Mouse (Mus musculus): ENCODE measurements around the gene Dscaml1. TPM values are rescaled to one million over a fixed set of nuclear protein-coding genes. Genes with fewer than 3 reads are reported as not detected.

Gene Dscaml1
- polyA plus RNA-seq, 1 experiment: 11.3 TPM

DNA sequence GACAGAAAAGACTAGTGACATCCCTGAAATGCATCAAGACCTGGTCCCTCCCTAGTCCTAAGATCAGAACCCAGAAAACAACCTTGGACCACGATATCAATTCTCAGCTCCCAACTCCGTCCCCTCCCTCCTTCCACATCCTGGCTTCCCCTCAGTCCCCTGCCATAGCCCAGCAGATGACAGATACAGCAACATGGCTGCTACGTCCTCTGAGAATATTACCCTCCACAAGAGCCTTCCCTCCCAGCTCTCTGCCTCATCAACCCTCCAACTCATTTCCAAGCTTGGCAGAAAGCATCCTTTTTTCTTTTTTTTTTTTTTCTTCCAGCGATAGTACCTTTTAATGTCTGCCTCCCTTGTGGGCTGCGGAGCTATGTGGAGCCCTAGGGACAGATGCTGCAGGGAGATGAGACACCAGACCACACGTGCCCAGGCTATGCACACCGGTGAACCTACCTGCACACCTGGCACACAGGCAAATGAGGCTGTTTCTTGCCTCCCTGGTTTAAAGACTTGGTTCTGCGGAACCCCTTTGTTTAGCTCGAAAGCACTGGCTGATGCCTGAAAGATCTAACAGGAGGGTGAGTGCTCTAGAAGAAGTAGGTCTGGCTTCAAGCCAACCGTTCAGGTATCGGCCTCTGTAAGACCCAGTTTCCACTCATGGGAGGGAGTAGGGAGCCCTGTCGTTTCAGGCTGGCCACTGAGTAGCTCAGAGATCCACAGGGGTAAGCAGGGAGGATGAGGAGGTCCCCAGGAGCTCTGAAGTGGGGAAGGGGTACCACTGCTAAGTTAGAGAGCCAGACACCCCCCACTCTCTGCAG, 357.0 kb downstream of the Dscaml1 start:
- TF ChIP-seq POLR2A (IDR thresholded peaks at IDR 0.05; ENCODE audit: control insufficient read depth, extremely low read depth, insufficient read depth, low read length, poor library complexity) (no peak), CTCF (IDR thresholded peaks at IDR 0.05; ENCODE audit: borderline replicate concordance, control insufficient read depth, extremely low read depth, insufficient read depth, low read length, poor library complexity) (no peak)
- Histone ChIP-seq H3K4me3 (ENCODE audit: control insufficient read depth, insufficient read depth, low read length) (no peak overlapping the region), H3K27ac (ENCODE audit: control insufficient read depth, insufficient read depth, low read length) (no peak overlapping the region), H3K27me3 (ENCODE audit: control insufficient read depth, insufficient read depth, low read length) (no peaks in the 10 kb centered on the region), H3K4me1 (replicated peaks; ENCODE audit: control insufficient read depth, insufficient read depth, low read length) (no peaks in the 10 kb centered on the region), H3K36me3 (ENCODE audit: control insufficient read depth, insufficient read depth, low read length) (no peaks in the 10 kb centered on the region)
- DNase-seq: no peak
- WGBS: 92% methylated on average over 12 of the region's 12 CpGs

DNA sequence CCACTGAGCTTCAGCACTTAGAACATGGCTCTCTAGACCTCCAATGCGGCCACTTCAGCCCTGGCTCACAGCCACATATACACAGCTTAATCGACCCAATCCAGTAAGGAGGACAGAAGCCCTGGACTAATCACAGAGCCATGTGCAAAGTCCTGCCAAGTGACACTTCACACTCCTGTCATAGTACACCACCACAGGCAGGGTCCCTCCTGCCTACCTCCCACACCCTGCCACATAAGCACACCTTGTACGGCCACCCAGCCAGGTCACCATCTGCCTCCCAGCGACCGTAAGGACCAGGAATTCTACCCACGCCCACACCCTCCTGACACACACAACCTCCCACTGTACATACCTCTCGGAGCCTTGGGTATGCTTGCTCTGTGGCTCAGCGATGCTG, 360.6 kb downstream of the Dscaml1 start:
- Histone ChIP-seq H3K4me1 (replicated peaks; ENCODE audit: control insufficient read depth, insufficient read depth, low read length) (no peaks in the 10 kb centered on the region), H3K4me3 (ENCODE audit: control insufficient read depth, insufficient read depth, low read length) (no peak overlapping the region), H3K36me3 (ENCODE audit: control insufficient read depth, insufficient read depth, low read length) (no peaks in the 10 kb centered on the region), H3K27me3 (ENCODE audit: control insufficient read depth, insufficient read depth, low read length) (no peaks in the 10 kb centered on the region), H3K27ac (ENCODE audit: control insufficient read depth, insufficient read depth, low read length) (no peak overlapping the region)
- no peak for DNase-seq
- no peak for TF ChIP-seq CTCF (IDR thresholded peaks at IDR 0.05; ENCODE audit: borderline replicate concordance, control insufficient read depth, extremely low read depth, insufficient read depth, low read length, poor library complexity)
- no peak for TF ChIP-seq POLR2A (IDR thresholded peaks at IDR 0.05; ENCODE audit: control insufficient read depth, extremely low read depth, insufficient read depth, low read length, poor library complexity)
- WGBS: 94% methylated on average over 8 of the region's 8 CpGs

- H3K27me3 ChIP-seq (ENCODE audit: control insufficient read depth, insufficient read depth, low read length): no peaks in the 10 kb centered on the region
- H3K4me3 ChIP-seq (ENCODE audit: control insufficient read depth, insufficient read depth, low read length): no peak overlapping the region
- 89% methylated on average over 6 of the region's 6 CpGs for WGBS
- TF ChIP-seq POLR2A (IDR thresholded peaks at IDR 0.05; ENCODE audit: control insufficient read depth, extremely low read depth, insufficient read depth, low read length, poor library complexity) (no peak), CTCF (IDR thresholded peaks at IDR 0.05; ENCODE audit: borderline replicate concordance, control insufficient read depth, extremely low read depth, insufficient read depth, low read length, poor library complexity) (no peak)
- H3K27ac ChIP-seq (ENCODE audit: control insufficient read depth, insufficient read depth, low read length): no peak overlapping the region
- no peaks in the 10 kb centered on the region for H3K4me1 ChIP-seq (replicated peaks; ENCODE audit: control insufficient read depth, insufficient read depth, low read length)
- no peak for DNase-seq
- H3K36me3 ChIP-seq (ENCODE audit: control insufficient read depth, insufficient read depth, low read length): no peaks in the 10 kb centered on the region
Observed at GRCm38 (mm10) chr9:45787547-45787946, 361.1 kb downstream of the Dscaml1 start.

- Histone ChIP-seq H3K4me3 (ENCODE audit: control insufficient read depth, insufficient read depth, low read length) (no peak overlapping the region), H3K27ac (ENCODE audit: control insufficient read depth, insufficient read depth, low read length) (no peak overlapping the region), H3K27me3 (ENCODE audit: control insufficient read depth, insufficient read depth, low read length) (no peaks in the 10 kb centered on the region), H3K4me1 (replicated peaks; ENCODE audit: control insufficient read depth, insufficient read depth, low read length) (no peaks in the 10 kb centered on the region), H3K36me3 (ENCODE audit: control insufficient read depth, insufficient read depth, low read length) (no peaks in the 10 kb centered on the region)
- DNase-seq: no peak
- WGBS: 48% methylated on average over 5 of the region's 5 CpGs
- TF ChIP-seq CTCF (IDR thresholded peaks at IDR 0.05; ENCODE audit: borderline replicate concordance, control insufficient read depth, extremely low read depth, insufficient read depth, low read length, poor library complexity): no peak
- no peak for TF ChIP-seq POLR2A (IDR thresholded peaks at IDR 0.05; ENCODE audit: control insufficient read depth, extremely low read depth, insufficient read depth, low read length, poor library complexity)
Observed at GRCm38 (mm10) chr9:45788405-45788804, 362.0 kb downstream of the Dscaml1 start.

DNA sequence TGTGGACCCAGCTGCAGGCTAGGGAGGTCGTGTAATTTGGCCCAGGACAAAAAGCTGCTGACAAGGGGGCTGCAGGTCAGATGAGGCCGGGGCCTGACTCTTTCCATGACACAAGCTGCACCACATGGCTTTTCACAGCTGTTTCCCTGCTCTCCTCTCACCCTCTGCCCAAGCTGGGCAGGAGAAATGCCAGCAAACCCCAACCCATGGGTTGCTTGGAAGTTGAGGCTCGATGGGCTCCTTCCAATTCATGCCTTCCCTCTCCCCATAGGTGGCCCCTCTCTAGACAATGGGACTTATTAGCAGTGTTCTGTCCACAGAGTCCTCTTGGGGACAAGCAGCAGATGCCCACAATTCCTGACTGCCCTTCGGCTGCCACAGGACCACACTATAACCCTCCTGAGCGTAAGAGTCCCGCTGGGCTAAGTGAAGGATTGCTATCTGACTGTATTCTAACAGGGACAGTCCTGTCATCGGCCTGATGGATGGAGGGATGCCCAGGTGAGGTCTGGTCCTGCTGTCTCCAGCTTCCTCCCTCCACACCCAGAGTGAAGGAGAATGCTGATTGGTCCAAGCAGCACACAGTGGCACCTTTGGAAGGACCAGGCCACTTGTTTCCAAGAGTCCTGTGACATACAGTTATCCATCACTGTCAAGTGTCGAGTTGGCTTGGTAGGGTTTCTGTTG, 365.2 kb downstream of the Dscaml1 start:
- Histone ChIP-seq H3K27ac (ENCODE audit: control insufficient read depth, insufficient read depth, low read length) (no peak overlapping the region), H3K4me3 (ENCODE audit: control insufficient read depth, insufficient read depth, low read length) (no peak overlapping the region), H3K27me3 (ENCODE audit: control insufficient read depth, insufficient read depth, low read length) (no peaks in the 10 kb centered on the region), H3K36me3 (ENCODE audit: control insufficient read depth, insufficient read depth, low read length) (no peaks in the 10 kb centered on the region; the same call in 1 of the 2 replicates), H3K4me1 (replicated peaks; ENCODE audit: control insufficient read depth, insufficient read depth, low read length) (no peaks in the 10 kb centered on the region)
- 91% methylated on average over 8 of the region's 8 CpGs for WGBS
- DNase-seq: no peak
- no peak for TF ChIP-seq POLR2A (IDR thresholded peaks at IDR 0.05; ENCODE audit: control insufficient read depth, extremely low read depth, insufficient read depth, low read length, poor library complexity)
- TF ChIP-seq CTCF (IDR thresholded peaks at IDR 0.05; ENCODE audit: borderline replicate concordance, control insufficient read depth, extremely low read depth, insufficient read depth, low read length, poor library complexity): no peak

DNA sequence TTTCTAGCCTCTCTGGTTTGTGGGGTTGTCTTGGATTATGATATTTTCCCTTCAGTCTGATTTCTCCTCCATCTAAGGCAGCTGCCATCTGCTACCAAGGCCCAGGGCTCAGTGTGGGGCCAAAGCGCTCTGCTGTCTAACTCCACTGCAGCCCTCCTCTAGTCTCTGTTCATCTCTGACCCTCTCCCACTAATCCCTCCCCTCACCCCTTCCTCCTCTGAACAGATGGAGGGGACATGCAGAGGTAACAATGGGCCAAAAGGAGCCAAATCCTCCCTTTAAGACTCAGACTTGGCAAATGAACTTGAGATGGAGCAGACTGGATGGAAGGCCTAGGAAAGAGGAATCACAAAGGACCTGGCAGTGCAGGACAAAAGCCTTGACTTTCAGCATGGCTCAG, 365.8 kb downstream of the Dscaml1 start:
- H3K27me3 ChIP-seq (ENCODE audit: control insufficient read depth, insufficient read depth, low read length): no peaks in the 10 kb centered on the region
- H3K4me1 ChIP-seq (replicated peaks; ENCODE audit: control insufficient read depth, insufficient read depth, low read length): no peaks in the 10 kb centered on the region
- DNase-seq: no peak
- TF ChIP-seq CTCF (IDR thresholded peaks at IDR 0.05; ENCODE audit: borderline replicate concordance, control insufficient read depth, extremely low read depth, insufficient read depth, low read length, poor library complexity) (no peak), POLR2A (IDR thresholded peaks at IDR 0.05; ENCODE audit: control insufficient read depth, extremely low read depth, insufficient read depth, low read length, poor library complexity) (no peak)
- H3K27ac ChIP-seq (ENCODE audit: control insufficient read depth, insufficient read depth, low read length): no peak overlapping the region
- H3K36me3 ChIP-seq (ENCODE audit: control insufficient read depth, insufficient read depth, low read length): no peaks in the 10 kb centered on the region; the same call in 1 of the 2 replicates
- WGBS: 100% methylated on average over 1 of the region's 1 CpGs
- no peak overlapping the region for H3K4me3 ChIP-seq (ENCODE audit: control insufficient read depth, insufficient read depth, low read length)

Measured in thymus, adult 2 months (tissue).